In the genomic region with DNA sequence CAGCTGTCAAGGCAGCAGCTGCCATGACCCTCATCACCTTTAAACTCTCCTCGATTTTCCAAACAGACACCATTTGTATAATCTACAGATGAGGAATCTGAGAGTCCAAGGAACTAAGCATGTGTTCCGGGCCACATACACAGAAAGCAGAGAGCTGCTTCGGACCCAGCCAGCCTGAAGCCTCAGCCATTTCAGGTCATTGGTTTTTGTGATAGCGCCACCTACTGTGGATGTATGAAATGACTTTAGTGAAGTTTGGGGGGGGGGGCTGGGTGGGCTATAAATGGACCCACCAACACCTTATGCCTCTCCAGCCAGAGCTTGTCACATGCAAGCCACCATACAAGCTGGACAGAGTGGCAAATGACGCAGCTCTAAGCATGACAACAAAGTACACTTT, we compare ENCODE assay signal across 12 mouse cellular contexts. TPM values are rescaled to one million over a fixed set of nuclear protein-coding genes. Genes with fewer than 3 reads are reported as not detected.
DNase-seq lines count a peak whose midpoint lies in the region; ATAC-seq and TF ChIP-seq lines count a peak whose summit lies in the region.
"Had no signal": no experiment of that assay in that cellular context is flagged by ENCODE, and none has a peak within 500 bp of the region (broad histone marks: within the 10 kb centered on the region; RNA-seq: fewer than 3 reads in every experiment).

No protein-coding gene starts in this region.

- no peak for ATAC-seq in liver, postnatal 0 days
- ATAC-seq in liver, embryonic 11.5 days (replicated peaks; ENCODE audit: low FRiP score), result no peak

- peaks cover 25% of the 10 kb centered on the region for H3K4me1 ChIP-seq in heart, embryonic 10.5 days
- no peaks in the 10 kb centered on the region for H3K4me1 ChIP-seq in liver, postnatal 0 days (ENCODE audit: insufficient read depth)
- 0 out of 2 replicates have a peak, but pooled peaks cover 3% of the 10 kb centered on the region for H3K4me1 ChIP-seq in liver, embryonic 11.5 days (replicated peaks; ENCODE audit: control insufficient read depth, insufficient read depth, low read length)
- H3K4me1 ChIP-seq in ES-Bruce4 (ENCODE audit: control insufficient read depth, insufficient read depth, low read length), result no peaks in the 10 kb centered on the region
- peaks cover 14% of the 10 kb centered on the region for H3K4me1 ChIP-seq in hindbrain, embryonic 10.5 days (replicated peaks)

- peak; percentile 35; the same call in 1 of the 2 replicates for TF ChIP-seq CTCF in liver, postnatal 0 days (IDR thresholded peaks at IDR 0.05; ENCODE audit: low read depth)
- TF ChIP-seq CTCF in ES-Bruce4 (IDR thresholded peaks at IDR 0.05; ENCODE audit: low read depth, low read length), result peak; percentile 41

- no peak overlapping the region for H3K9ac ChIP-seq in liver, postnatal 0 days (replicated peaks)
- no peak overlapping the region for H3K9ac ChIP-seq in liver, embryonic 11.5 days (ENCODE audit: low read depth, low read length)
- H3K9ac ChIP-seq in ES-Bruce4 (ENCODE audit: low read depth, poor library complexity, severe bottlenecking), result no peak overlapping the region
- H3K9ac ChIP-seq: embryonic facial prominence, embryonic 12.5 days; limb, embryonic 12.5 days had no signal

- DNase-seq in heart, embryonic 10.5 days (ENCODE audit: low spot score), result peak; percentile 74
- no peak for DNase-seq in heart, postnatal 10 days
- no peak for DNase-seq in liver, postnatal 0 days
- no peak for DNase-seq in liver, embryonic 11.5 days (ENCODE audit: low spot score)
- DNase-seq in embryo, embryonic 10.5 days (ENCODE audit: low spot score), result peak; percentile 65
- DNase-seq in cerebellum, adult 11 months, result no peak
- no peak for DNase-seq in hindbrain, embryonic 10.5 days (ENCODE audit: low spot score)
- DNase-seq: heart, adult 11 months had no signal

- no peak for TF ChIP-seq POLR2A in ES-Bruce4 (IDR thresholded peaks at IDR 0.05; ENCODE audit: insufficient read depth, low read length)

- H3K9me3 ChIP-seq in heart, embryonic 10.5 days, result no peaks in the 10 kb centered on the region
- no peaks in the 10 kb centered on the region for H3K9me3 ChIP-seq in liver, postnatal 0 days (ENCODE audit: low read length)
- H3K9me3 ChIP-seq in liver, embryonic 11.5 days (ENCODE audit: control insufficient read depth, low read length), result no peaks in the 10 kb centered on the region
- H3K9me3 ChIP-seq in ES-Bruce4 (replicated peaks; ENCODE audit: control insufficient read depth, insufficient read depth, low read length, poor library complexity, severe bottlenecking), result no peaks in the 10 kb centered on the region
- no peaks in the 10 kb centered on the region; the same call in 1 of the 2 replicates for H3K9me3 ChIP-seq in hindbrain, embryonic 10.5 days
- H3K9me3 ChIP-seq: embryonic facial prominence, embryonic 12.5 days; limb, embryonic 12.5 days had no signal

- no peaks in the 10 kb centered on the region; the same call in 1 of the 2 replicates for H3K27me3 ChIP-seq in heart, embryonic 10.5 days (ENCODE audit: insufficient read depth, poor library complexity, severe bottlenecking)
- peaks cover 6% of the 10 kb centered on the region; the same call in 1 of the 2 replicates for H3K27me3 ChIP-seq in liver, postnatal 0 days (ENCODE audit: insufficient read depth, low read length)
- H3K27me3 ChIP-seq in liver, embryonic 11.5 days (replicated peaks; ENCODE audit: control insufficient read depth, insufficient read depth, low read length), result peaks cover 3% of the 10 kb centered on the region; the same call in 1 of the 2 replicates
- H3K27me3 ChIP-seq in ES-Bruce4 (ENCODE audit: control insufficient read depth, insufficient read depth, low read length, poor library complexity, severe bottlenecking), result no peaks in the 10 kb centered on the region
- H3K27me3 ChIP-seq in hindbrain, embryonic 10.5 days (ENCODE audit: insufficient read depth, poor library complexity, severe bottlenecking), result peaks cover 47% of the 10 kb centered on the region

- H3K4me2 ChIP-seq in liver, postnatal 0 days (ENCODE audit: low read depth, low read length), result no peak overlapping the region
- H3K4me2 ChIP-seq in liver, embryonic 11.5 days, result no peak overlapping the region
- H3K4me2 ChIP-seq: embryonic facial prominence, embryonic 12.5 days; limb, embryonic 12.5 days had no signal

- intact Hi-C loops in heart, postnatal 10 days (cut with DNase I), result loop anchor here (2.0 kb wide), 1 partner anchor 116 kb away; no protein-coding TSS in a partner anchor

- no peak for TF ChIP-seq EP300 in liver, postnatal 0 days (IDR thresholded peaks at IDR 0.05; ENCODE audit: low read depth)
- no peak for TF ChIP-seq EP300 in ES-Bruce4 (IDR thresholded peaks at IDR 0.05; ENCODE audit: insufficient read depth, low read depth, low read length)

- H3K27ac ChIP-seq in heart, embryonic 10.5 days, result peak overlapping the region; percentile 42; the same call in 1 of the 2 replicates
- H3K27ac ChIP-seq in liver, postnatal 0 days (ENCODE audit: low read depth), result no peak overlapping the region
- H3K27ac ChIP-seq in liver, embryonic 11.5 days (ENCODE audit: low read depth, low read length), result no peak overlapping the region
- H3K27ac ChIP-seq in ES-Bruce4 (ENCODE audit: insufficient read depth, low read length), result no peak overlapping the region
- no peak overlapping the region for H3K27ac ChIP-seq in hindbrain, embryonic 10.5 days
- H3K27ac ChIP-seq: limb, embryonic 12.5 days had no signal

- H3K4me3 ChIP-seq in heart, embryonic 10.5 days, result no peak overlapping the region; the same call in 1 of the 2 replicates
- H3K4me3 ChIP-seq in liver, postnatal 0 days (ENCODE audit: low read depth, low read length), result no peak overlapping the region
- H3K4me3 ChIP-seq in liver, embryonic 11.5 days (ENCODE audit: low read depth, low read length), result no peak overlapping the region
- H3K4me3 ChIP-seq in ES-Bruce4 (ENCODE audit: low read depth, low read length), result no peak overlapping the region
- no peak overlapping the region for H3K4me3 ChIP-seq in hindbrain, embryonic 10.5 days
- H3K4me3 ChIP-seq: embryonic facial prominence, embryonic 12.5 days; limb, embryonic 12.5 days had no signal

- no peaks in the 10 kb centered on the region for H3K36me3 ChIP-seq in heart, embryonic 10.5 days
- H3K36me3 ChIP-seq in liver, postnatal 0 days (replicated peaks; ENCODE audit: insufficient read depth, low read length), result no peaks in the 10 kb centered on the region
- no peaks in the 10 kb centered on the region for H3K36me3 ChIP-seq in liver, embryonic 11.5 days (ENCODE audit: control insufficient read depth, insufficient read depth, low read length)
- no peaks in the 10 kb centered on the region for H3K36me3 ChIP-seq in ES-Bruce4 (ENCODE audit: control insufficient read depth, insufficient read depth, low read length, poor library complexity, severe bottlenecking)
- H3K36me3 ChIP-seq in hindbrain, embryonic 10.5 days, result no peaks in the 10 kb centered on the region
- H3K36me3 ChIP-seq: embryonic facial prominence, embryonic 12.5 days; limb, embryonic 12.5 days had no signal

- 37% methylated on average over 5 of the region's 5 CpGs for WGBS in heart, embryonic 10.5 days
- 36% methylated on average over 5 of the region's 5 CpGs for WGBS in liver, postnatal 0 days (ENCODE audit: insufficient replicate concordance)
- 39% methylated on average over 5 of the region's 5 CpGs for WGBS in liver, embryonic 11.5 days
- 47% methylated on average over 5 of the region's 5 CpGs for WGBS in hindbrain, embryonic 10.5 days

RNA-seq across cellular contexts. Expression of a gene that starts 8.9 kb away (rescaled TPM):
- polyA plus RNA-seq in heart, embryonic 10.5 days (2016; fragmentation: Nextera tagmentation; extraction: Ambion mirVana), result 49.5 and 70.0 TPM in 2 replicates
- total RNA-seq in heart, postnatal 10 days (2021), result 1 to 10 TPM; 4.0 to 4.6 TPM
- polyA plus RNA-seq in liver, postnatal 0 days (2015; fragmentation: Nextera tagmentation; extraction: Ambion mirVana), result 0.32 and 0.49 TPM in 2 replicates
- 7.9 and 9.1 TPM in 2 replicates for polyA plus RNA-seq in liver, embryonic 11.5 days (2014; fragmentation: Nextera tagmentation; extraction: Ambion mirVana)
- polyA plus RNA-seq in ES-Bruce4 (2011; ENCODE audit: insufficient read depth, insufficient read length, low read depth, missing spikeins), result 15.4 and 17.4 TPM in 2 replicates
- polyA plus RNA-seq in hindbrain, embryonic 10.5 days (2016; fragmentation: Nextera tagmentation; extraction: Ambion mirVana), result 12.9 and 14.8 TPM in 2 replicates

RNA-seq across cellular contexts. Expression of a gene that starts 28.4 kb away (rescaled TPM):
- 0.06 and 0.20 TPM in 2 replicates for polyA plus RNA-seq in heart, embryonic 10.5 days (2016; fragmentation: Nextera tagmentation; extraction: Ambion mirVana)
- total RNA-seq in heart, postnatal 10 days (2021), result not detected
- 0.07 and 0.09 TPM in 2 replicates for polyA plus RNA-seq in liver, postnatal 0 days (2015; fragmentation: Nextera tagmentation; extraction: Ambion mirVana)
- polyA plus RNA-seq in liver, embryonic 11.5 days (2014; fragmentation: Nextera tagmentation; extraction: Ambion mirVana), result 0.13 TPM in 1 of 2 replicates, not detected in the other
- 0.54 and 0.56 TPM in 2 replicates for polyA plus RNA-seq in ES-Bruce4 (2011; ENCODE audit: insufficient read depth, insufficient read length, low read depth, missing spikeins)
- polyA plus RNA-seq in hindbrain, embryonic 10.5 days (2016; fragmentation: Nextera tagmentation; extraction: Ambion mirVana), result 0.47 and 0.49 TPM in 2 replicates
- total RNA-seq: layer of hippocampus, adult 18-20 months had no signal

RNA-seq across cellular contexts. Expression of a gene that starts 50.9 kb away (rescaled TPM):
- polyA plus RNA-seq in heart, embryonic 10.5 days (2016; fragmentation: Nextera tagmentation; extraction: Ambion mirVana), result 139 and 162 TPM in 2 replicates
- total RNA-seq in heart, postnatal 10 days (2021), result 10 to 100 TPM; 37.7 to 42.8 TPM
- polyA plus RNA-seq in liver, postnatal 0 days (2015; fragmentation: Nextera tagmentation; extraction: Ambion mirVana), result 40.0 and 41.5 TPM in 2 replicates
- polyA plus RNA-seq in liver, embryonic 11.5 days (2014; fragmentation: Nextera tagmentation; extraction: Ambion mirVana), result 172 and 181 TPM in 2 replicates
- polyA plus RNA-seq in ES-Bruce4 (2011; ENCODE audit: insufficient read depth, insufficient read length, low read depth, missing spikeins), result 117 and 123 TPM in 2 replicates
- polyA plus RNA-seq in hindbrain, embryonic 10.5 days (2016; fragmentation: Nextera tagmentation; extraction: Ambion mirVana), result 158 and 162 TPM in 2 replicates

Comparison
In these comparisons a context has a peak if more than half of its experiments do, and no peak if none do; other contexts are left out.
1. DNase-seq: peak in heart, embryonic 10.5 days (single experiment) and embryo, embryonic 10.5 days (single experiment); none in heart, postnatal 10 days (0 of 2), liver, postnatal 0 days (single experiment), liver, embryonic 11.5 days (single experiment), cerebellum, adult 11 months (single experiment) and hindbrain, embryonic 10.5 days (single experiment).